Mouse (Mus musculus) frontal cortex, postnatal 36 days (tissue): ENCODE measurements around the gene Rlbp1.

Experiments used
- DNase-seq, 2 experiments: peaks; one replicate each; pipeline ENCODE4 v3.0.0; 2022; ENCODE audit warnings: low spot score in 2 of 2

Gene Rlbp1

GRCm38 (mm10) chr7:79376516-79377275 is 10.2 kb downstream of the Rlbp1 start:
- DNase-seq: no peak

GRCm38 (mm10) chr7:79375594-79375993 is 11.3 kb downstream of the Rlbp1 start:
- DNase-seq: no peak

- no peak for DNase-seq
Measured at GRCm38 (mm10) chr7:79374017-79374416, 12.8 kb downstream of the Rlbp1 start.

- DNase-seq: peak; percentile 77
Measured at GRCm38 (mm10) chr7:79371321-79371879, 15.4 kb downstream of the Rlbp1 start.

GRCm38 (mm10) chr7:79369416-79369815 is 17.4 kb downstream of the Rlbp1 start:
- DNase-seq: no peak

- DNase-seq: no peak
Measured at GRCm38 (mm10) chr7:79368664-79369063, 18.2 kb downstream of the Rlbp1 start.

- no peak for DNase-seq
Measured at GRCm38 (mm10) chr7:79363370-79364043, 23.3 kb downstream of the Rlbp1 start.

GRCm38 (mm10) chr7:79362830-79363229 is 24.0 kb downstream of the Rlbp1 start:
- DNase-seq: no peak

- peak in 1 of 2 experiments; percentile 62 for DNase-seq
Measured at GRCm38 (mm10) chr7:79362208-79362607, 24.6 kb downstream of the Rlbp1 start.

- DNase-seq: no peak
Measured at GRCm38 (mm10) chr7:79360056-79360455, 26.8 kb downstream of the Rlbp1 start.

GRCm38 (mm10) chr7:79359183-79359435 is 27.7 kb downstream of the Rlbp1 start:
- DNase-seq: peak in 1 of 2 experiments; percentile 66

- DNase-seq: peak; percentile 85 to 95
Measured at GRCm38 (mm10) chr7:79358350-79359182, 28.3 kb downstream of the Rlbp1 start.

GRCm38 (mm10) chr7:79349738-79350386 is 37.0 kb downstream of the Rlbp1 start:
- DNase-seq: peak; percentile 81 to 91

GRCm38 (mm10) chr7:79348816-79349215 is 38.0 kb downstream of the Rlbp1 start:
- DNase-seq: no peak

GRCm38 (mm10) chr7:79347108-79347813 is 39.6 kb downstream of the Rlbp1 start:
- no peak for DNase-seq

GRCm38 (mm10) chr7:79346555-79347075 is 40.2 kb downstream of the Rlbp1 start:
- no peak for DNase-seq

GRCm38 (mm10) chr7:79345902-79346301 is 40.9 kb downstream of the Rlbp1 start:
- DNase-seq: no peak

GRCm38 (mm10) chr7:79336362-79336910 is 50.4 kb downstream of the Rlbp1 start:
- peak; percentile 57 to 70 for DNase-seq

- DNase-seq: no peak
Measured at GRCm38 (mm10) chr7:79333419-79333818, 53.4 kb downstream of the Rlbp1 start.

GRCm38 (mm10) chr7:79331197-79331596 is 55.7 kb downstream of the Rlbp1 start:
- no peak for DNase-seq

GRCm38 (mm10) chr7:79328769-79329168 is 58.1 kb downstream of the Rlbp1 start:
- no peak for DNase-seq
